Mouse (Mus musculus) thymus, postnatal 10 days (tissue): Measurements from ENCODE around the gene Ceacam18.
"Not testable (repeated sequence)": the region's sequence is repeated elsewhere in the genome, so short reads cannot be mapped to it uniquely, and the experiment has no call there.

Experiments
- DNase-seq, 2 experiments: peaks; one replicate each; pipeline ENCODE4 v3.0.0; 2021; ENCODE audit warnings: low spot score in 2 of 2

Ceacam18 gene

DNA sequence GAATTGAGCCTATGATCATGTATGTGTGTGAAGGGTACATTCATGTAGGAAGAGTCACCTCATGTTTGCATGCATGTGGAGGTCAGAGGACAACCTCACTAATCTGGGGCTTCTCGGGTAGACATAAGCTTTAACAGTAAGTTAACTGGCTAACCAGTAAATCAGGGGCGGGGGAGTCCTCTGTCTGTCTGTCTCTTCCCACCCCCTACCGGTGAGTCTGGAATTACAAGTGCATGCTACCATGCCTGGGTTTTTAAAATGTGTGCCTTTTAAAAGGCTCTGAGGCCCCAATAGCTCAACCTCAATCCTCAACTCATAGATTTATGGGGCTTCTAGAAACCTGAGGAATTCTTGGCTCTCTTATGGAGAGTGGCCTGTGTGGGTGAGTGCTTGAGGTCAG, 34.1 kb downstream of the Ceacam18 start:
- DNase-seq, result peak in 1 of 2 experiments; percentile 51

DNA sequence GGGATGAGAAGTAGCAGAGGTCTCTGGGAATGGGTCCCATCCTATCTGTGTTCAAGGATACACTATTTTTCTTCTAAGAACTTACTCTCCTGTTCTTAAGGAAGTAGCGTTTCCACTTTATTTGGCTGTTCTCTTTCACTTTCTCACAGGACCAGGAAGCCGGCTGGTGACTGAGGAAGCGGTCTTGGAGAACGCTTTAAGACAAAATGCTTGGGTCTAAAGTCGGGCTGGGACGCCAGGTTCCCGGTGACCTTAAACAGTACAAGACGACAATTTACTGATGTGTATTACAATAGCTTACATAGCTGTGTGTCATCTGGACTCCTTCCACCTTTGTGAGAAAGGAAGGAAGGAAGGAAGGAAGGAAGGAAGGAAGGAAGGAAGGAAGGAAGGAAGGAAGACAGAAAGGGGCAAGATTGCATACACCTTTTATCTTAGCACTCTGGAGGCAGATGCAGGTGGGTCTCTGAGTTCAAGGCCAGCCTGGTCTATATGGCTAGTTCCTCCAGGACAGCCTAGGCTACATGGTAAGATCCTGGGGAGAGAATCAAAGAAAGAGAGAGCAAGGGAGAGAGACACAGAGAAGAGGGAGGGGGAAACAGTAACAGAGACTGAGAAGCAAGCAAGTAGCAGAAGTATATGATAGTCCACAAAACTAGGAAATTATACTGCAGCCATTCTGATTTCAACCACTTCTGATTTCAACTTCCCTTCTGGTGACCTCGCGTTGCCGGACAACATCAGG, 36.7 kb downstream of the Ceacam18 start:
- no peak for DNase-seq

DNA sequence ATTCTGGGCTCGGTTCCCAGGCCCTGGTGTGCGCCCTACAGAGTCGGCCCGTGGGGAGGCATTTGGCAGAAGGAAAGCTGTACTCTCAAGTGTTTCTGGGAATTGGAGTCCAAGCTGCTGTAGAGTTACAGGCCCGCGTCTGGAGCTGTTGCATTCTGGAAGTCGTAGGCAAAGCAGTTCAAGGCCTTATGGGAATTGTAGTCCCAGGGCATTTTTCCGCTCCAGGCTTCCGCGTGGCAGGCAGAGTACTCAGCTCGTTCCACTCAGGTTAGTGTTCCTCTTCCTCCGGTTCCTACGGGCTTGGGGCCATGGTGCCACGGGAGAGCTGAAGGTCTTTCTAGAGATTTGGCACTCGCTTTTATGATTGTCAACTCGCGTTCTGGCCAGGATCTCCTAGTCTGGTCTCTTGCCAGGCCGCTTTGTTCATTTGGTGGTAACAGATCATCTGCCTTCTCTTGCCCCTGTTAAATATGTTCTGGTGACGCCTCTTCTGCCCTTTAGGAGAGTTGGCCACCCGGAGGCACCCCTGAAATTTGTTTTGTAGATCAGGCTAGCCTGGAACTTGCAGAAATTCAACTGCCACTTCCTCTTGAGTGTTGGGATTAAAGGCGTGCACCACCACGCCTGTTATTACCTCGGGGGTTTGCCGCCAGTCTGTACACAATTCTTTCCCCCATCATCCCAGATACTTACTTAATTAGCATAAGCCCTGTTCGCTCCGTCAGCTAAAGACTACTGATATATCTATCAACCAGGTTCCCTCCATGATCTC, 37.5 kb downstream of the Ceacam18 start, which contains the start of gene Ctu1:
Gene Ctu1, plus strand, starts transcription at position 208 of the 772 bp plus-strand sequence.
- DNase-seq, result peak; percentile 76 to 79

DNA sequence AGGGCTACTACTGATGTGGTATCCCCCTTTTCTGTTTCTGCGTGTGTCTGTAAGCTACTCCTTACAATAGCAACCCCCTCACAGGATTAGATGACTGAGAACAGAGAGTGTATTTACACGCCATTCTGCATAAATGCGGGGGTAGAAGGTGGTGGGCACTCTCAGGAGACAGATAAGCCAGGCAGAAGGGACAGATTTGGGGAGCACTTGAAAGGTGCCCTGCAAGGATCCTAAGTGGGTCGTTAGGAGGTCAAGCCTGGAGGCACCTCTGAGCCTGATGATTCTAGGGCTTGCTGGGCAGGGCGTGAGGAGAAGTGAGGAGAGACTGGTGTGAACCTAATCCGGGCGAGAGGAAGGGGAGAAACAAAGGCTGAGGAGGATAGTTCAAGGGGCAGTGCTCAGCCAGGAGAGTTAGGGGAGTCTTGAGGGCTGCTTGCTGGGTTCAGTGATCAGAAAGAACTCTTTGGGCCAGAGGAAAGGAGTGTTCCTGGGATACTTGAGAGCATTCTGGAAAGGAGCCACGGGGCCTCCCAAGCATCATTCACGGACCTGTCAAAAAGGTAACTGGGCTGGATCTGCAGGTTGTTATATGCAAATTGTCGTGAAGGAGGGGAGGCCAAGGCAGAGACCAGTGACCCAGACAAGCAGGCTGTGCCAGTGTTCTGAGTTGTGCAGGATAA, 38.2 kb downstream of the Ceacam18 start:
- DNase-seq, result no peak

DNA sequence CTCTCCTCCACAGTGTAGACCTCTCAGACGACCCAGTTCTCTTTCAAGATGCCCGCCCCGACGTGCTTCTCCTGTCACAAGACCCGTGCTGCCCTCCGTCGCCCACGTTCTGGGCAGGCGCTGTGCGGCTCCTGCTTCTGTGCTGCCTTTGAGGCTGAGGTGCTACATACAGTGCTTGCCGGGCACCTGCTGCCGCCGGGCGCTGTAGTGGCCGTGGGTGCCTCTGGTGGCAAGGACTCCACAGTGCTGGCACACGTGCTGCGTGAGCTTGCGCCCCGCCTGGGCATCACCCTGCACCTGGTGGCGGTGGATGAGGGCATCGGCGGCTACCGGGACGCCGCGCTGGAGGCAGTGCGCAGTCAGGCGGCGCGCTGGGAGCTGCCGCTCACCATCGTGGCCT, 40.6 kb downstream of the Ceacam18 start:
- no peak for DNase-seq

DNA sequence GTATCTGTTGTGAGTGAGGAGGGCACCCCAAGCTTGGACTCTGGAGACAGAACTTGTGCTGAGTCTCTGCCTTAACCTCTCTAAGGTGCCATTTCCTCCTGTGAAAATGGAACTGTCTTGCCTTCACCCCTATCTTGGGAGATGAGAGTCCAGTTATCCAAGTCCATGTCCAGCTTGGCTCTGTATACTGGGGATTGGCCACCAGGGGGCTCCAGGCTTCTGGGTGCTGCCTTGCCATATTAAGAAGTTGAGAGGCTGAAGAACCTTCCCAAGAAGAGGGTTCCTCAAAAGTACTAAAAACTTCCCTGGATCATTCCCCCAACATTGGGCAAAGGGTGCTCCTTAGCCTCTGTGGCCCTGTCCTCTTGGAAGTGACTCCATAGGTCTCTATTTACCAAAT, 44.0 kb downstream of the Ceacam18 start:
- DNase-seq, result peak in 1 of 2 experiments; percentile 20

DNA sequence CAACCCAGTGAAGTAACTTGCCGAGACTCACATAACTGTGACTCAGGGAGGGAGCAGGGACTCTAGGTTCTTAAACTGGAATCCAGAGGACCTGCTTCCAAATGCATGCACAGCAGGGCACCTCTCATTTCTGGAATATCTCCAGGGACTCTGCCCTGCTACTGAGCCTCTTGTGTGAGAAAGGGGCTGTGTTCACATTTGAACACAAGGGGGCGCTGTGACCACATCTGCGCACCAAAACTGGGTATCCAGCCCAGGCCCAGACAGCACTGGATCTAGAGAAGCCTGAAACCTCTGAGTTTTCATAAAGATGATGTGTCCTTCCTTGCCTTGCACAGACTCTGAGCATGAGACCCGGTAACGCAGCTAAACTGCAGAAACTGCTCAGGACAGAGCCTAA, 46.5 kb downstream of the Ceacam18 start:
- DNase-seq, result peak in 1 of 2 experiments; percentile 55

DNA sequence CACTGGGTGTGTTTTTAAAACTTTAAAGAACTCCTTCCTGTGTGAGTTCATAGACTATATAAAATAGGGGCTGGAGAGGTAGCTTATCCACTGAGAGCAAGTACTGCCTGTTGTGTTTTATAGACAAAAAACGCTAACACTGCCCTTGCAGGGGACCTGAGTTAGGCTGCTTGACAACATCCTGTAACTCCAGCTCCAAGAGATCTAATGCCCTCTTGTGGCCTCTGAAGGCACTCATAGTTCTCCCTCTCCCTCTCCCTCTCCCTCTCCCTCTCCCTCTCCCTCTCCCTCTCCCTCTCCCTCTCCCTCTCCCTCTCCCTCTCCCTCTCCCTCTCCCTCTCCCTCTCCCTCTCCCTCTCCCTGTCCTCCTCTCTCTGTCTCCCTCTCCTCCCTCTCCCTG, 48.0 kb downstream of the Ceacam18 start:
- DNase-seq, result not testable (repeated sequence)

DNA sequence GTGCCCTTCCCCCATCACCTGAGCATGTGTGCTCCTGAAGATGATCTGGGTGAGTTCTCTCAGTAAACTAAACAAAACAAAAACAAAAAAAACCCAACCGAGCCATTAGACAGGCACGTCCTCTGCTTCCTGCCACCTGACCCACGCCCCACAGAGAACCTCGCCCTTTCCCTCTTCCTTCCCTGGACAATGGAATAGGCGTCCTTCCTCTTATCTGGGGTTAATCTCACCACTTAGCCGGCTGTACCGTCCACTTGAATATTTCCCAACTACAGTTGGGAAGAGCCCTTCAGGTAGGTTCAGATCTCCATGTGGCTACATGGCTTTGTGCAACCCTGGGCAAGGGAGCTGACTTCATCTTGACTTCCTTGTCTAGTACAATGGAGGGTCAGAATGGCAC, 50.6 kb downstream of the Ceacam18 start:
- DNase-seq, result no peak

DNA sequence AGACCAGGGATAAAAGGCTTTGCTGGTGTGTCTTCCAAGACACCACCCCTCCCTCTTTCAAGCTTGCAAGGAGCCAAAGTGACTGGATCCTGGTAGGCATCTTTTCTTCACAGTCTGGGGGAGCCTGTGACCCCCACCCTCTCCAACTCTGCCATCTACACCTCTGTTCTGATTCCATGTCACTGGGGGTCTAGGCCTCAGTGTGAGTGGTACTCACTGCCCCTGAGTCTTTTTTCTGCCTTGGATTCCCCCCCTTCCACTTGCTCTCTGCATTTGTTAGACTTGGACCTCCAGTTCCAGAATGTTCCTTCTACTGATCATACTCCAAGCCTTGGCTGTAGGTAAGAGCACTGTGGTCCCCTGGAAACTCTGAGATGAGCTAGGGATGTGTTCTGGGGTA, 55.6 kb downstream of the Ceacam18 start, which contains the start of gene Klk14:
Gene Klk14, plus strand, starts transcription at position 301 of the 400 bp plus-strand sequence.
- DNase-seq, result no peak
